Mouse (Mus musculus) E14TG2a.4 (cell line): Measurements from ENCODE around the gene En1.

ENCODE experiments used
- CTCF ChIP-seq: conservative IDR thresholded peaks from 2 replicates; pipeline ENCODE4 v1.5.1; 2014; ENCODE audit warnings: low read length
- NANOG ChIP-seq: IDR thresholded peaks from 2 replicates; pipeline ENCODE4 v1.6.1; 2014; ENCODE audit warnings: borderline replicate concordance, low read length, mixed read lengths
- POU5F1 ChIP-seq: IDR thresholded peaks from 2 replicates; pipeline ENCODE4 v1.6.1; 2014; ENCODE audit warnings: low read length, borderline replicate concordance

DNA sequence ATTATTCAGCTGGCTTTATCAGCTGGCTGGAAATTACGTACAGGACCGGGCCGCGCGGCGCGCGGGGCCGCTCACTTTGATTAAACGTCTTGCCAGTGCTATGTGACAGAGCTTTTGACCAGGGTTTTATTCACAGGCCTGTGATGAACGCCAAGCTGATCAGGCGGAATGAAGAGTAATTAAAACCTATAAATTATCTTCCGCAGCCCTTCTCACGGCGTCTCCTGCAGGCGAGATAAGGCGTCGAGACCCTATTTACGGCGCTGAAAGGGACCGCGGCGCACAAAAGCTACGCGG, 2.1 kb upstream of the En1 start:
- TF ChIP-seq CTCF (no peak), POU5F1 (no peak), NANOG (no peak)
